Mouse (Mus musculus) liver, embryonic 12.5 days (tissue): ENCODE measurements around the gene Vps13a. TPM values are rescaled to one million over a fixed set of nuclear protein-coding genes. Genes with fewer than 3 reads are reported as not detected.

ENCODE experiments used
- ATAC-seq: fragments of 200-750 bp; cut with Nextera tagmentation; 2 replicates; pipeline ENCODE4 v1.8.0; 2017; ENCODE audit warnings: moderate number of reproducible peaks, mild to moderate bottlenecking, moderate library complexity
- H3K27ac ChIP-seq: fragments of 300-500 bp; sonication (generic); 2 replicates; pipeline ENCODE4 v1.5.1; 2016; ENCODE audit warnings: mild to moderate bottlenecking
- H3K27me3 ChIP-seq: fragments of 300-500 bp; sonication (generic); replicated peaks from 2 replicates; pipeline ENCODE4 v1.6.1; 2016; ENCODE audit warnings: mild to moderate bottlenecking, moderate library complexity
- H3K36me3 ChIP-seq: fragments of 300-500 bp; sonication (generic); 2 replicates; pipeline ENCODE4 v1.6.1; 2016; ENCODE audit warnings: mild to moderate bottlenecking, moderate library complexity
- H3K4me1 ChIP-seq: fragments of 300-500 bp; sonication (generic); 2 replicates; pipeline ENCODE4 v1.6.1; 2016
- H3K4me2 ChIP-seq: fragments of 300-500 bp; sonication (generic); 2 replicates; pipeline ENCODE4 v1.6.1; 2016; ENCODE audit warnings: mild to moderate bottlenecking, moderate library complexity
- H3K4me3 ChIP-seq: fragments of 300-500 bp; sonication (generic); 2 replicates; pipeline ENCODE4 v1.5.1; 2016; ENCODE audit warnings: mild to moderate bottlenecking, moderate library complexity
- H3K9ac ChIP-seq: fragments of 300-500 bp; sonication (generic); 2 replicates; pipeline ENCODE4 v1.6.1; 2016; ENCODE audit warnings: mild to moderate bottlenecking, moderate library complexity
- H3K9me3 ChIP-seq: fragments of 300-500 bp; sonication (generic); replicated peaks from 2 replicates; pipeline ENCODE4 v1.6.1; 2016; ENCODE audit warnings: mild to moderate bottlenecking, moderate library complexity
- WGBS: fragments of 180-500 bp; shearing (Covaris S2); methylation state at CpG from one replicate; pipeline ENCODE4 v1.1.7; 2016; ENCODE audit not compliant: insufficient replicate concordance; 5-methylcytosine and 5-hydroxymethylcytosine counted together
- polyA plus RNA-seq: library from polyadenylated mRNA; unstranded; fragments of >200 nt; fragmentation: Nextera tagmentation; extraction: Ambion mirVana; gene quantifications from 2 replicates; pipeline ENCODE4 v1.2.1, GENCODE M21; 2016

The Vps13a gene
- polyA plus RNA-seq, 1 experiment from 2014 or later = 10.0 TPM

GRCm38 (mm10) chr19:16602026-16602425 lies 178.7 kb downstream of the Vps13a start:
- Histone ChIP-seq H3K4me1 (no peaks in the 10 kb centered on the region; the same call in 1 of the 2 replicates), H3K9ac (no peak overlapping the region), H3K4me3 (no peak overlapping the region), H3K9me3 (no peaks in the 10 kb centered on the region), H3K27me3 (no peaks in the 10 kb centered on the region), H3K36me3 (no peaks in the 10 kb centered on the region), H3K27ac (no peak overlapping the region), H3K4me2 (no peak overlapping the region)
- 64% methylated on average over 8 of the region's 8 CpGs for WGBS
- no peak for ATAC-seq

- Histone ChIP-seq H3K4me3 (no peak overlapping the region), H3K4me1 (no peaks in the 10 kb centered on the region; the same call in 1 of the 2 replicates), H3K4me2 (no peak overlapping the region), H3K27ac (no peak overlapping the region), H3K27me3 (no peaks in the 10 kb centered on the region), H3K9me3 (no peaks in the 10 kb centered on the region), H3K36me3 (no peaks in the 10 kb centered on the region), H3K9ac (no peak overlapping the region)
- 15% methylated on average over 9 of the region's 9 CpGs for WGBS
- no peak for ATAC-seq
Observed at GRCm38 (mm10) chr19:16599298-16599970, 181.3 kb downstream of the Vps13a start.

GRCm38 (mm10) chr19:16598653-16599297 lies 182.0 kb downstream of the Vps13a start:
- H3K4me1 ChIP-seq = no peaks in the 10 kb centered on the region; the same call in 1 of the 2 replicates
- no peaks in the 10 kb centered on the region for H3K36me3 ChIP-seq
- H3K9ac ChIP-seq = no peak overlapping the region
- WGBS = 42% methylated on average over 11 of the region's 11 CpGs
- no peaks in the 10 kb centered on the region for H3K27me3 ChIP-seq
- H3K4me3 ChIP-seq = no peak overlapping the region
- no peak overlapping the region for H3K27ac ChIP-seq
- H3K9me3 ChIP-seq = no peaks in the 10 kb centered on the region
- no peak for ATAC-seq
- no peak overlapping the region for H3K4me2 ChIP-seq

GRCm38 (mm10) chr19:16597216-16597615 lies 183.5 kb downstream of the Vps13a start:
- Histone ChIP-seq H3K36me3 (no peaks in the 10 kb centered on the region), H3K9ac (no peak overlapping the region), H3K4me1 (no peaks in the 10 kb centered on the region; the same call in 1 of the 2 replicates), H3K4me2 (no peak overlapping the region), H3K9me3 (no peaks in the 10 kb centered on the region), H3K27me3 (no peaks in the 10 kb centered on the region), H3K4me3 (no peak overlapping the region), H3K27ac (no peak overlapping the region)
- 70% methylated on average over 6 of the region's 6 CpGs for WGBS
- no peak for ATAC-seq

GRCm38 (mm10) chr19:16593975-16594317 lies 186.8 kb downstream of the Vps13a start:
- H3K4me1 ChIP-seq = no peaks in the 10 kb centered on the region; the same call in 1 of the 2 replicates
- no peaks in the 10 kb centered on the region for H3K9me3 ChIP-seq
- H3K36me3 ChIP-seq = no peaks in the 10 kb centered on the region
- H3K9ac ChIP-seq = no peak overlapping the region
- no peak overlapping the region for H3K4me3 ChIP-seq
- H3K27ac ChIP-seq = no peak overlapping the region
- ATAC-seq = no peak
- no peaks in the 10 kb centered on the region for H3K27me3 ChIP-seq
- no peak overlapping the region for H3K4me2 ChIP-seq

GRCm38 (mm10) chr19:16593256-16593974 lies 187.3 kb downstream of the Vps13a start:
- no peak overlapping the region for H3K4me3 ChIP-seq
- H3K27me3 ChIP-seq = no peaks in the 10 kb centered on the region
- ATAC-seq = no peak
- no peaks in the 10 kb centered on the region for H3K36me3 ChIP-seq
- no peak overlapping the region for H3K4me2 ChIP-seq
- H3K4me1 ChIP-seq = no peaks in the 10 kb centered on the region
- 65% methylated on average over 7 of the region's 7 CpGs for WGBS
- H3K9me3 ChIP-seq = no peaks in the 10 kb centered on the region
- H3K9ac ChIP-seq = no peak overlapping the region
- H3K27ac ChIP-seq = no peak overlapping the region

- H3K9me3 ChIP-seq = no peaks in the 10 kb centered on the region
- no peak overlapping the region for H3K27ac ChIP-seq
- no peak overlapping the region for H3K9ac ChIP-seq
- H3K4me2 ChIP-seq = no peak overlapping the region
- WGBS = 3% methylated on average over 3 of the region's 3 CpGs
- no peaks in the 10 kb centered on the region for H3K27me3 ChIP-seq
- H3K36me3 ChIP-seq = no peaks in the 10 kb centered on the region
- ATAC-seq = no peak
- peaks cover 6% of the 10 kb centered on the region; the same call in 1 of the 2 replicates for H3K4me1 ChIP-seq
- no peak overlapping the region for H3K4me3 ChIP-seq
Observed at GRCm38 (mm10) chr19:16585379-16585778, 195.4 kb downstream of the Vps13a start.

- Histone ChIP-seq H3K9me3 (no peaks in the 10 kb centered on the region), H3K9ac (no peak overlapping the region), H3K4me2 (no peak overlapping the region), H3K36me3 (no peaks in the 10 kb centered on the region), H3K4me1 (peaks cover 6% of the 10 kb centered on the region; the same call in 1 of the 2 replicates), H3K4me3 (no peak overlapping the region), H3K27me3 (no peaks in the 10 kb centered on the region), H3K27ac (no peak overlapping the region)
- 69% methylated on average over 7 of the region's 7 CpGs for WGBS
- no peak for ATAC-seq
Observed at GRCm38 (mm10) chr19:16584546-16584945, 196.2 kb downstream of the Vps13a start.

GRCm38 (mm10) chr19:16580501-16580900 lies 200.2 kb downstream of the Vps13a start:
- Histone ChIP-seq H3K4me1 (peaks cover 23% of the 10 kb centered on the region), H3K9ac (no peak overlapping the region), H3K36me3 (no peaks in the 10 kb centered on the region), H3K27ac (no peak overlapping the region), H3K9me3 (no peaks in the 10 kb centered on the region), H3K27me3 (no peaks in the 10 kb centered on the region), H3K4me3 (no peak overlapping the region), H3K4me2 (no peak overlapping the region)
- ATAC-seq = no peak
- WGBS = 69% methylated on average over 8 of the region's 8 CpGs

- Histone ChIP-seq H3K27me3 (no peaks in the 10 kb centered on the region), H3K36me3 (no peaks in the 10 kb centered on the region), H3K9me3 (no peaks in the 10 kb centered on the region), H3K9ac (no peak overlapping the region), H3K4me1 (peaks cover 23% of the 10 kb centered on the region), H3K27ac (no peak overlapping the region), H3K4me3 (no peak overlapping the region), H3K4me2 (no peak overlapping the region)
- WGBS = 64% methylated on average over 7 of the region's 7 CpGs
- no peak for ATAC-seq
Observed at GRCm38 (mm10) chr19:16579656-16580260, 201.0 kb downstream of the Vps13a start.

- Histone ChIP-seq H3K27me3 (no peaks in the 10 kb centered on the region), H3K4me3 (no peak overlapping the region)
- WGBS = 78% methylated on average over 6 of the region's 6 CpGs
Observed at GRCm38 (mm10) chr19:16576790-16577189, 203.9 kb downstream of the Vps13a start.

More at GRCm38 (mm10) chr19:16576790-16577189, 203.9 kb downstream of the Vps13a start:
- Histone ChIP-seq H3K4me2 (no peak overlapping the region), H3K9ac (no peak overlapping the region), H3K36me3 (no peaks in the 10 kb centered on the region), H3K9me3 (no peaks in the 10 kb centered on the region), H3K4me1 (peaks cover 17% of the 10 kb centered on the region; the same call in 1 of the 2 replicates), H3K27ac (no peak overlapping the region)
- ATAC-seq = no peak
